Mouse (Mus musculus) heart, adult 2 months (tissue): ENCODE measurements around the gene Lrrc74a. TPM values are rescaled to one million over a fixed set of nuclear protein-coding genes. Genes with fewer than 3 reads are reported as not detected.

ENCODE experiments used
- DNase-seq, 2 experiments: peaks; one replicate each; pipeline ENCODE4 v3.0.0; 2021
- H3K27ac ChIP-seq: fragments of 200-600 bp; 2 replicates; pipeline ENCODE4 v1.8.1; 2022
- H3K27me3 ChIP-seq: fragments of 200-500 bp; 2 replicates; pipeline ENCODE4 v1.6.1; 2012; ENCODE audit warnings: mild to moderate bottlenecking, low read length, inconsistent platforms, mixed read lengths; ENCODE audit not compliant: control insufficient read depth, insufficient read depth
- H3K36me3 ChIP-seq: fragments of 200-500 bp; 2 replicates; pipeline ENCODE4 v1.6.1; 2012; ENCODE audit warnings: low read length, inconsistent platforms; ENCODE audit not compliant: control insufficient read depth, insufficient read depth
- H3K4me1 ChIP-seq: fragments of 200-500 bp; 2 replicates; pipeline ENCODE4 v1.6.1; 2011; ENCODE audit warnings: low read length; ENCODE audit not compliant: control insufficient read depth, insufficient read depth
- H3K4me3 ChIP-seq: fragments of 200-600 bp; 2 replicates; pipeline ENCODE4 v1.8.1; 2022
- H3K79me2 ChIP-seq: fragments of 200-500 bp; replicated peaks from 2 replicates; pipeline ENCODE4 v1.6.1; 2012; ENCODE audit warnings: mild to moderate bottlenecking, inconsistent platforms, low read length, moderate library complexity, mixed read lengths; ENCODE audit not compliant: control insufficient read depth, insufficient read depth
- H3K9ac ChIP-seq: fragments of 200-500 bp; 2 replicates; pipeline ENCODE4 v1.6.1; 2012; ENCODE audit warnings: low read depth, mild to moderate bottlenecking, control low read depth, inconsistent platforms, low read length, mixed read lengths
- CTCF ChIP-seq: fragments of 200-600 bp; IDR thresholded peaks from 2 replicates; pipeline ENCODE4 v1.8.1; 2022; ENCODE audit warnings: antibody characterized with exemption, mild to moderate bottlenecking, moderate library complexity
- EP300 ChIP-seq: fragments of 200-500 bp; IDR thresholded peaks from 2 replicates; pipeline ENCODE4 v1.6.1; 2011; ENCODE audit warnings: low read depth, low read length, control low read depth; ENCODE audit not compliant: insufficient read depth
- POLR2A ChIP-seq: fragments of 200-500 bp; IDR thresholded peaks from 2 replicates; pipeline ENCODE4 v1.6.1; 2011; ENCODE audit warnings: mild to moderate bottlenecking, low read depth, low read length, control low read depth; ENCODE audit not compliant: insufficient read depth
- WGBS: fragments of 180-500 bp; shearing (Covaris S2); methylation state at CpG from one replicate; pipeline ENCODE4 v1.1.7; 2018; 5-methylcytosine and 5-hydroxymethylcytosine counted together
- intact Hi-C: fragments of 180-260 bp; cut with DNase I; formaldehyde crosslinking; loops from one replicate; pipeline ENCODE4 v1.15.1; 2025
- polyA plus RNA-seq: library from polyadenylated mRNA; depleted of rRNA; stranded (reverse); fragments of >200 nt; gene quantifications from 2 replicates; pipeline ENCODE4 v1.2.3, GENCODE M21; 2012
- total RNA-seq, 2 experiments: library from RNA; stranded (reverse); gene quantifications; 2 replicates each; pipeline ENCODE4 v1.2.3; 2021

The Lrrc74a gene
- total and polyA plus RNA-seq, 3 experiments, result not detected

DNA sequence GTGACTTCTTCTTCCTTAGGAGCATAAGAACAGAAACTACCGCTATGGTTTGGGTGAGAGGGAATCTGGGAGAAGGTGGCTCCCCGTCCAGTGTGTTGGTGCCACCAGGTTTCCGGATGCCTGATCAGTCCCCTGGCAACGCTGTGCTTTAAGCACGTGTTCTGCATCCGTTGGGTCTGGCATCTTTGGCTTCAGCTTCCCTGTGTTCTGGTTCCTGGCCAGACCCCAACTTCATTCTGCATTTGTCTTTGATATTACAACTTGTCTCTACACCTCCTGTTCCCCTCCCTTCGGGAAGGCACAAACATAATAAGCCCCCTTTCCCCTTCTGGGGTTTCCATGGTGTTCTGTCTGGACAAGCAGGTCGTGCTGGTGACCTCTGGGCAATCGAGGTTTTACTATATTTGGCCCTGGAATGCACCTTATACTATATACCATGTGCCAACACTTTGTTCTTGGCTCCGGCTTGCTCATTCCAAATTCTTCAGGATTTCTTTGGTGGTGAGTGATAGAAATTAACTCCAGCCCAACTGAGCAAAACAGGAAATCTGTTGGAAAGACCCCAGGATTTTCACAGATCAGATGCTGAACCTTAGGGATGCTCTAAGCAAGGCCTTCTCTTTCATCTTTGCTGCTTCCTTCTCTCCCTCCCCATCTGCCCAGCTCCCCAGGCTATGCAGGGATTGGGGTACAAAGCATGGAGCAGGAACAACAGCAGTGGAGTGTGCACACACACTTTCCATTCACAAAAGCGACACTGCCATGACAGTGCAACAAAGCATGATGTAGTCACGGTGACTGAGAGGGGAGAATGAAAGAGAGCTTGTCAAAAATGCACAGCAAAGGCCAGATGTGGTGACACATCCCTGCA lies 52.2 kb downstream of the Lrrc74a start:
- 28% methylated on average over 12 of the region's 12 CpGs for WGBS
- Histone ChIP-seq H3K4me3 (no peak overlapping the region), H3K27ac (no peak overlapping the region), H3K27me3 (no peaks in the 10 kb centered on the region), H3K36me3 (no peaks in the 10 kb centered on the region), H3K79me2 (no peaks in the 10 kb centered on the region), H3K4me1 (peaks cover 12% of the 10 kb centered on the region), H3K9ac (no peak overlapping the region)
- DNase-seq, result no peak
- intact Hi-C loops, result no loop called here
- TF ChIP-seq CTCF, result no peak
- no peak for TF ChIP-seq POLR2A
- TF ChIP-seq EP300, result no peak

- TF ChIP-seq CTCF, result no peak
- no peak for TF ChIP-seq POLR2A
- no peak for TF ChIP-seq EP300
Observed at GRCm38 (mm10) chr12:86787020-86787553, 52.9 kb downstream of the Lrrc74a start.

GRCm38 (mm10) chr12:86790100-86790848 lies 56.1 kb downstream of the Lrrc74a start:
- no peaks in the 10 kb centered on the region for H3K79me2 ChIP-seq
- H3K4me1 ChIP-seq, result peaks cover 17% of the 10 kb centered on the region
- intact Hi-C loops, result no loop called here
- no peaks in the 10 kb centered on the region for H3K27me3 ChIP-seq
- no peak for DNase-seq
- no peak overlapping the region for H3K4me3 ChIP-seq
- no peaks in the 10 kb centered on the region for H3K36me3 ChIP-seq
- 47% methylated on average over 6 of the region's 6 CpGs for WGBS
- peak overlapping the region; percentile 29; the same call in 1 of the 2 replicates for H3K27ac ChIP-seq
- TF ChIP-seq POLR2A (no peak), CTCF (no peak), EP300 (no peak)
- no peak overlapping the region for H3K9ac ChIP-seq

More at GRCm38 (mm10) chr12:86787020-86787553, 52.9 kb downstream of the Lrrc74a start:
- DNase-seq, result no peak
- H3K4me1 ChIP-seq, result peaks cover 7% of the 10 kb centered on the region
- no peak overlapping the region for H3K27ac ChIP-seq
- no peaks in the 10 kb centered on the region for H3K79me2 ChIP-seq
- no peaks in the 10 kb centered on the region for H3K36me3 ChIP-seq
- no peaks in the 10 kb centered on the region for H3K27me3 ChIP-seq
- H3K9ac ChIP-seq, result no peak overlapping the region
- H3K4me3 ChIP-seq, result no peak overlapping the region
- intact Hi-C loops, result no loop called here
- 73% methylated on average over 4 of the region's 4 CpGs for WGBS

DNA sequence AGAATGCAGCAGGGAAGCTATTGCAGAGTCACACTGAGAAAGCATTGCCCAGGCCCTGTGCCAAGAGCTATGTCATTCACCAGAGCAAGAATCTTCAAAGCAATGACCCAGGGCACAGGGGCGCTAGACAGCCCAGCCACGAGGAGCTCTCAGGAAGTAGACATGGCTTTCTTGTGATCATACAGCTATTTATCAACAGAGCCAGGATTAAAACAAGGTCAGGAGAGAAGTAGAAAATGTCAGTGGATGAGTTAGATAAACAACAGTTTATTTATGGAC lies 56.6 kb downstream of the Lrrc74a start:
- DNase-seq, result peak; percentile 70 to 76
- Histone ChIP-seq H3K79me2 (no peaks in the 10 kb centered on the region), H3K27me3 (no peaks in the 10 kb centered on the region), H3K36me3 (no peaks in the 10 kb centered on the region), H3K27ac (peak overlapping the region; percentile 29; the same call in 1 of the 2 replicates), H3K4me3 (no peak overlapping the region), H3K9ac (no peak overlapping the region), H3K4me1 (peaks cover 21% of the 10 kb centered on the region)
- WGBS, result 0% methylated on average over 2 of the region's 2 CpGs
- TF ChIP-seq EP300, result no peak
- TF ChIP-seq POLR2A, result no peak
- TF ChIP-seq CTCF, result no peak; the same call in 1 of the 2 replicates
- intact Hi-C loops, result no loop called here

DNA sequence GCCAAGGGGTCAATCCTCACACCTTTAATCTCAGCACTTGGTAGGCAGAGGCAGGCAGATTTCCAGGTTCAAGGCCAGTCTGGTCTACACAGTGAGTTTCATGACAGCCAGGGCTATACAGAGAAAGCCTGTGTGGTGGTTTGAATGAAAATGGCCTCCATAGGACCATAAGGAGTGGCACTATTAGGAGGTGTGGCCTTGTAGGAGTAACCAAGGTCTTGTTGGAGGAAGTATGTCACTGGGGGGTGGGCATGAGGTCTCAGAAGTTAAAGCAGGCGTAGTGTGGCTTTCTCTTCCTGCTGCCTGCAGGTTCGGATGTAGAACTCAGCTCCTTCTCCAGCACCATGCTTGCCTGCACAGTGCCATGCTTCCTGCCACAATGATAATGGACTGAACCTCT lies 57.8 kb downstream of the Lrrc74a start:
- peaks cover 20% of the 10 kb centered on the region for H3K4me1 ChIP-seq
- no peak for TF ChIP-seq CTCF
- TF ChIP-seq POLR2A, result no peak
- intact Hi-C loops, result no loop called here

GRCm38 (mm10) chr12:86793830-86794229 lies 59.7 kb downstream of the Lrrc74a start:
- peak; percentile 69 to 87 for DNase-seq
- peaks cover 20% of the 10 kb centered on the region for H3K4me1 ChIP-seq
- no peak overlapping the region for H3K4me3 ChIP-seq
- no peak overlapping the region for H3K9ac ChIP-seq
- no peaks in the 10 kb centered on the region for H3K36me3 ChIP-seq
- H3K27me3 ChIP-seq, result no peaks in the 10 kb centered on the region
- TF ChIP-seq POLR2A (peak; percentile 55), CTCF (no peak), EP300 (peak; percentile 98)
- intact Hi-C loops, result no loop called here
- H3K79me2 ChIP-seq, result no peaks in the 10 kb centered on the region
- peak overlapping the region; percentile 81 for H3K27ac ChIP-seq
- 51% methylated on average over 3 of the region's 3 CpGs for whole genome bisulfite sequencing

More for the DNA sequence above, 57.8 kb downstream of the Lrrc74a start:
- H3K27ac ChIP-seq, result no peak overlapping the region
- no peaks in the 10 kb centered on the region for H3K27me3 ChIP-seq
- DNase-seq, result no peak
- no peaks in the 10 kb centered on the region for H3K36me3 ChIP-seq
- H3K4me3 ChIP-seq, result no peak overlapping the region
- 89% methylated on average over 2 of the region's 2 CpGs for WGBS
- no peak overlapping the region for H3K9ac ChIP-seq
- H3K79me2 ChIP-seq, result no peaks in the 10 kb centered on the region
